Mouse (Mus musculus) lung, embryonic 15.5 days (tissue): ENCODE data around the gene Nprl2. TPM values are rescaled to one million over a fixed set of nuclear protein-coding genes. Genes with fewer than 3 reads are reported as not detected.

ENCODE experiments used
- polyA plus RNA-seq: library from polyadenylated mRNA; unstranded; fragments of >200 nt; fragmentation: Nextera tagmentation; extraction: Ambion mirVana; gene quantifications from 2 replicates; pipeline ENCODE4 v1.2.1, GENCODE M21; 2015

Nprl2 gene
- polyA plus RNA-seq, 1 experiment from 2014 or later = 42.2 TPM

Other genes starting within 250 kb of the Nprl2 start
- 15.4 and 16.4 TPM in 2 replicates for gene Cish, start 246.2 kb upstream of the Nprl2 start, polyA plus RNA-seq
- 9.7 and 11.4 TPM in 2 replicates for gene Hemk1, start 203.9 kb upstream of the Nprl2 start, polyA plus RNA-seq
- 0.47 and 0.79 TPM in 2 replicates for gene 6430571L13Rik, start 201.6 kb upstream of the Nprl2 start, polyA plus RNA-seq
- 0.30 and 0.42 TPM in 2 replicates for gene Cacna2d2, start 142.6 kb upstream of the Nprl2 start, polyA plus RNA-seq
- 39.7 and 42.7 TPM in 2 replicates for gene Tmem115, start 8.3 kb upstream of the Nprl2 start, polyA plus RNA-seq
- 26.0 and 28.4 TPM in 2 replicates for gene Cyb561d2, start within 50 bp of the Nprl2 start, polyA plus RNA-seq
- 6.8 TPM in 2 replicates for gene Zmynd10, start 5.1 kb downstream of the Nprl2 start, polyA plus RNA-seq
- 57.7 and 64.1 TPM in 2 replicates for gene Rassf1, start 9.3 kb downstream of the Nprl2 start, polyA plus RNA-seq
- 37.7 and 39.7 TPM in 2 replicates for gene Tusc2, start 21.0 kb downstream of the Nprl2 start, polyA plus RNA-seq
- 105 and 109 TPM in 2 replicates for gene Hyal2, start 25.7 kb downstream of the Nprl2 start, polyA plus RNA-seq
- gene Hyal1, start 34.7 kb downstream of the Nprl2 start, polyA plus RNA-seq = 8.4 and 9.6 TPM in 2 replicates
- gene Naa80, start 36.7 kb downstream of the Nprl2 start, polyA plus RNA-seq = 18.2 and 18.6 TPM in 2 replicates
- gene Hyal3, start 38.6 kb downstream of the Nprl2 start, polyA plus RNA-seq = 0.99 and 1.4 TPM in 2 replicates
- 40.0 and 44.2 TPM in 2 replicates for gene Ifrd2, start 45.4 kb downstream of the Nprl2 start, polyA plus RNA-seq
- gene Sema3b, start 67.0 kb downstream of the Nprl2 start, polyA plus RNA-seq = 8.2 and 9.1 TPM in 2 replicates
- 469 and 478 TPM in 2 replicates for gene Gnai2, start 93.1 kb downstream of the Nprl2 start, polyA plus RNA-seq
- gene Slc38a3, start 127.3 kb downstream of the Nprl2 start, polyA plus RNA-seq = 3.9 and 4.1 TPM in 2 replicates
- gene Gnat1, start 137.5 kb downstream of the Nprl2 start, polyA plus RNA-seq = 0.54 and 0.93 TPM in 2 replicates
- 12.3 and 13.7 TPM in 2 replicates for gene Sema3f, start 168.2 kb downstream of the Nprl2 start, polyA plus RNA-seq
- gene Rbm5, start 228.8 kb downstream of the Nprl2 start, polyA plus RNA-seq = 188 and 202 TPM in 2 replicates